Mouse (Mus musculus): Measurements from ENCODE around the gene Pmpca.

- TF ChIP-seq CTCF (IDR thresholded peaks at IDR 0.05; ENCODE audit: low read depth, low read length) (no peak), POLR2A (IDR thresholded peaks at IDR 0.05; ENCODE audit: extremely low read depth, insufficient read depth, low read length) (no peak)
Measured at GRCm38 (mm10) chr2:26353066-26353980, 35.8 kb upstream of the Pmpca start.
